Mouse (Mus musculus) liver, embryonic 15.5 days (tissue): Measurements from ENCODE around the gene Gm21103. TPM values are rescaled to one million over a fixed set of nuclear protein-coding genes. Genes with fewer than 3 reads are reported as not detected.
"Not testable (repeated sequence)": the region's sequence is repeated elsewhere in the genome, so short reads cannot be mapped to it uniquely, and the experiment has no call there.

Source experiments
- ATAC-seq: fragments of 200-750 bp; cut with Nextera tagmentation; 2 replicates; pipeline ENCODE4 v1.8.0; 2017; ENCODE audit warnings: moderate number of reproducible peaks, mild to moderate bottlenecking, moderate library complexity; ENCODE audit not compliant: insufficient read depth
- H3K27ac ChIP-seq: fragments of 300-500 bp; sonication (generic); replicated peaks from 2 replicates; pipeline ENCODE4 v1.5.1; 2015; ENCODE audit warnings: mild to moderate bottlenecking, inconsistent platforms
- H3K27me3 ChIP-seq: fragments of 300-500 bp; sonication (generic); 2 replicates; pipeline ENCODE4 v1.6.1; 2015; ENCODE audit warnings: mild to moderate bottlenecking, inconsistent platforms
- H3K36me3 ChIP-seq: fragments of 300-500 bp; sonication (generic); replicated peaks from 2 replicates; pipeline ENCODE4 v1.6.1; 2015; ENCODE audit warnings: moderate library complexity, mild to moderate bottlenecking, inconsistent platforms
- H3K4me1 ChIP-seq: fragments of 300-500 bp; sonication (generic); replicated peaks from 2 replicates; pipeline ENCODE4 v1.6.1; 2015; ENCODE audit warnings: inconsistent platforms
- H3K4me2 ChIP-seq: fragments of 300-500 bp; sonication (generic); 2 replicates; pipeline ENCODE4 v1.6.1; 2015; ENCODE audit warnings: moderate library complexity, mild to moderate bottlenecking, inconsistent platforms
- H3K4me3 ChIP-seq: fragments of 300-500 bp; sonication (generic); replicated peaks from 2 replicates; pipeline ENCODE4 v1.5.1; 2015; ENCODE audit warnings: mild to moderate bottlenecking, inconsistent platforms
- H3K9ac ChIP-seq: fragments of 300-500 bp; sonication (generic); 2 replicates; pipeline ENCODE4 v1.6.1; 2015; ENCODE audit warnings: moderate library complexity, mild to moderate bottlenecking, inconsistent platforms
- H3K9me3 ChIP-seq: fragments of 300-500 bp; sonication (generic); replicated peaks from 2 replicates; pipeline ENCODE4 v1.6.1; 2016; ENCODE audit warnings: inconsistent platforms
- WGBS: fragments of 180-500 bp; shearing (Covaris S2); methylation state at CpG from one replicate; pipeline ENCODE4 v1.1.7; 2015; ENCODE audit warnings: mixed read lengths; ENCODE audit not compliant: insufficient replicate concordance; 5-methylcytosine and 5-hydroxymethylcytosine counted together
- polyA plus RNA-seq: library from polyadenylated mRNA; unstranded; fragments of >200 nt; fragmentation: Nextera tagmentation; extraction: Ambion mirVana; gene quantifications from 2 replicates; pipeline ENCODE4 v1.2.1, GENCODE M21; 2015

The Gm21103 gene
- not detected in 2 replicates for polyA plus RNA-seq

- not testable (repeated sequence) for H3K9me3 ChIP-seq, H3K9ac ChIP-seq, H3K4me1 ChIP-seq, H3K27me3 ChIP-seq, H3K4me2 ChIP-seq, ATAC-seq, H3K27ac ChIP-seq, H3K36me3 ChIP-seq, H3K4me3 ChIP-seq
- WGBS = 61% methylated on average over 2 of the region's 2 CpGs
These were observed at the start of gene Gm21103 for GRCm38 (mm10) chr14:6304743-6305142. TSS of gene Gm21103 (minus strand) at chr14:6304843.

- WGBS = no CpG with 5 or more reads among the region's 10 CpGs
These were observed 38.9 kb upstream of the Gm21103 start, which contains the start of gene Gm3618 for GRCm38 (mm10) chr14:6343578-6343977. TSS of gene Gm3618 (minus strand) at chr14:6343678.

GRCm38 (mm10) chr14:6286931-6287715 lies 17.5 kb downstream of the Gm21103 start, which contains the start of gene Gm3411:
TSS of gene Gm3411 (minus strand) at chr14:6287250.
- H3K9me3 ChIP-seq, ATAC-seq, H3K9ac ChIP-seq, H3K36me3 ChIP-seq, H3K4me3 ChIP-seq, H3K27me3 ChIP-seq, H3K4me1 ChIP-seq, H3K27ac ChIP-seq: not testable (repeated sequence)
- under 1% methylated on average over 52 of the region's 57 CpGs for whole genome bisulfite sequencing
- peak within 1 kb of the TSS; percentile 25; the same call in 1 of the 2 replicates for H3K4me2 ChIP-seq

More at GRCm38 (mm10) chr14:6343578-6343977, 38.9 kb upstream of the Gm21103 start, which contains the start of gene Gm3618:
- H3K9me3 ChIP-seq, H3K27ac ChIP-seq, ATAC-seq, H3K27me3 ChIP-seq, H3K4me3 ChIP-seq, H3K36me3 ChIP-seq, H3K4me1 ChIP-seq, H3K4me2 ChIP-seq, H3K9ac ChIP-seq: not testable (repeated sequence)

Other genes with a start within 250 kb of the Gm21103 start
- not detected in 2 replicates for gene Gm6337, start 246.6 kb downstream of the Gm21103 start, polyA plus RNA-seq
- gene Gm8206, start 210.9 kb downstream of the Gm21103 start, polyA plus RNA-seq = not detected in 2 replicates
- not detected in 2 replicates for gene Gm3468, start 196.2 kb downstream of the Gm21103 start, polyA plus RNA-seq
- not detected in 2 replicates for gene Gm3476, start 179.0 kb downstream of the Gm21103 start, polyA plus RNA-seq
- not detected in 2 replicates for gene Gm21560, start 85.6 kb downstream of the Gm21103 start, polyA plus RNA-seq
- not detected in 2 replicates for gene Gm3411, start 17.6 kb downstream of the Gm21103 start, polyA plus RNA-seq
- gene Gm3618, start 38.8 kb upstream of the Gm21103 start, polyA plus RNA-seq = not detected in 2 replicates
- not detected in 2 replicates for gene Gm16440, start 85.5 kb upstream of the Gm21103 start, polyA plus RNA-seq
- gene Gm3591, start 107.6 kb upstream of the Gm21103 start, polyA plus RNA-seq = 0.06 TPM in 1 of 2 replicates, not detected in the other
- gene Gm3594, start 139.8 kb upstream of the Gm21103 start, polyA plus RNA-seq = not detected in 2 replicates
- not detected in 2 replicates for gene Gm8356, start 232.4 kb upstream of the Gm21103 start, polyA plus RNA-seq